Comparison of ENCODE assay signal across 7 mouse cellular contexts in the genomic region with DNA sequence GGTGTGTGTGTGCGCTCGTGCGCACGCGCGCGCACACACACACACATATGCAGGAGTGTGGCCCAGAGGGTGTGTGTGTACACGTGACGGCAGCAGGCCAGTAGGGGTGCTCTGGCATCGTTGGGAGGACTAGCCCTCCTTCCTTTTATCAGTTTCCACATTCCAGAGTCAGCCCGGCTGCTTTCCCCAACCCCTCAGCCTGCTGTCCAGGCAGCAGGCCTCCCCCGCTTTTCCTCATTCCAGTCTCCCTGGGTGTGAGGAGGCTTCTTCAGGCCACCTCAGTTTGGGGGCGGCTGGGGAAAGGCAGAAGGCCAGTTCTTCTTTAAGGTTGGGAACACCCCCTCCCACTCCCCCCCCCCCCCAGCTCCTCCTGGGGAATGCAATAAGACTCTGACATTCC. TPM values are rescaled to one million over a fixed set of nuclear protein-coding genes. Genes with fewer than 3 reads are reported as not detected.
A peak's percentile ranks its signal among the peaks of the same experiment; 100 is the strongest.
DNase-seq lines count a peak whose midpoint lies in the region; ATAC-seq and TF ChIP-seq lines count a peak whose summit lies in the region.

No protein-coding gene starts in this region.

- WGBS in embryonic facial prominence, embryonic 15.5 days, result 22% methylated on average over 13 of the region's 13 CpGs

- peak; percentile 22; the same call in 1 of the 2 replicates for ATAC-seq in embryonic facial prominence, embryonic 15.5 days (ENCODE audit: insufficient number of reproducible peaks, low FRiP score, low TSS enrichment, low read depth)
- ATAC-seq in inflammation-experienced regulatory T-cells, adult 6 months, result no peak

- peak overlapping the region; percentile 75 for H3K4me2 ChIP-seq in embryonic facial prominence, embryonic 15.5 days (replicated peaks)

- H3K9me3 ChIP-seq in embryonic facial prominence, embryonic 15.5 days (replicated peaks), result no peaks in the 10 kb centered on the region

- DNase-seq in brain, embryonic 14.5 days (ENCODE audit: low read depth), result peak; percentile 65
- peak; percentile 84 for DNase-seq in heart, postnatal 4 days
- DNase-seq in left cerebral cortex, adult 9 months (ENCODE audit: low spot score in 2 of 2), result peak; percentile 60 to 74
- peak; percentile 83 to 93 for DNase-seq in lung, postnatal 4 days
- DNase-seq in testis, postnatal 10 days (ENCODE audit: low spot score), result peak; percentile 82

- peak overlapping the region; percentile 12; the same call in 1 of the 2 replicates for H3K9ac ChIP-seq in embryonic facial prominence, embryonic 15.5 days

- H3K36me3 ChIP-seq in embryonic facial prominence, embryonic 15.5 days, result 0 out of 2 replicates have a peak, but pooled peaks cover 10% of the 10 kb centered on the region

- H3K27me3 ChIP-seq in embryonic facial prominence, embryonic 15.5 days, result no peaks in the 10 kb centered on the region

- H3K4me1 ChIP-seq in embryonic facial prominence, embryonic 15.5 days, result peaks cover 67% of the 10 kb centered on the region

- TF ChIP-seq CTCF in brain, embryonic 14.5 days (IDR thresholded peaks at IDR 0.05; ENCODE audit: borderline replicate concordance, extremely low read depth, insufficient read depth, insufficient read length), result no peak

- peak overlapping the region; percentile 90 for H3K27ac ChIP-seq in embryonic facial prominence, embryonic 15.5 days (replicated peaks)

- peak overlapping the region; percentile 79 for H3K4me3 ChIP-seq in embryonic facial prominence, embryonic 15.5 days (replicated peaks)

- TF ChIP-seq POLR2A in brain, embryonic 14.5 days (IDR thresholded peaks at IDR 0.05; ENCODE audit: borderline replicate concordance, extremely low read depth, insufficient read depth, insufficient read length, poor library complexity, severe bottlenecking), result no peak

RNA-seq across cellular contexts. Expression of a gene that starts 2.4 kb away (rescaled TPM):
- 23.5 and 28.7 TPM in 2 replicates for polyA plus RNA-seq in brain, embryonic 14.5 days (2012; rRNA removed)
- polyA plus RNA-seq in embryonic facial prominence, embryonic 15.5 days (2015; fragmentation: Nextera tagmentation; extraction: Ambion mirVana), result 61.2 and 62.6 TPM in 2 replicates
- total RNA-seq in heart, postnatal 4 days (2021), result 10 to 100 TPM; 82.7 to 84.7 TPM
- polyA plus RNA-seq in inflammation-experienced regulatory T-cells, adult 6 months (2017; shearing (Covaris generic)), result 10 to 100 TPM; 21.1 to 28.7 (median 25.3) TPM

RNA-seq across cellular contexts. Expression of a gene that starts 2.4 kb away (rescaled TPM):
- polyA plus RNA-seq in brain, embryonic 14.5 days (2012; rRNA removed), result 6.9 and 9.9 TPM in 2 replicates
- polyA plus RNA-seq in embryonic facial prominence, embryonic 15.5 days (2015; fragmentation: Nextera tagmentation; extraction: Ambion mirVana), result 33.7 and 36.8 TPM in 2 replicates
- total RNA-seq in heart, postnatal 4 days (2021), result 10 to 100 TPM; 17.7 to 18.2 TPM
- polyA plus RNA-seq in inflammation-experienced regulatory T-cells, adult 6 months (2017; shearing (Covaris generic)), result 1 to 10 TPM in 1 of 3 experiments, under 1 TPM in 2; 0.78 to 1.6 (median 0.84) TPM

RNA-seq across cellular contexts. Expression of a gene that starts 17.4 kb away (rescaled TPM):
- 121 and 169 TPM in 2 replicates for polyA plus RNA-seq in brain, embryonic 14.5 days (2012; rRNA removed)
- polyA plus RNA-seq in embryonic facial prominence, embryonic 15.5 days (2015; fragmentation: Nextera tagmentation; extraction: Ambion mirVana), result 83.4 and 107 TPM in 2 replicates
- 10 to 100 TPM; 89.5 to 92.6 TPM for total RNA-seq in heart, postnatal 4 days (2021)
- polyA plus RNA-seq in inflammation-experienced regulatory T-cells, adult 6 months (2017; shearing (Covaris generic)), result 10 to 100 TPM; 17.3 to 41.9 (median 31.7) TPM

RNA-seq across cellular contexts. Expression of a gene that starts 37.4 kb away (rescaled TPM):
- polyA plus RNA-seq in brain, embryonic 14.5 days (2012; rRNA removed), result 64.0 and 68.8 TPM in 2 replicates
- polyA plus RNA-seq in embryonic facial prominence, embryonic 15.5 days (2015; fragmentation: Nextera tagmentation; extraction: Ambion mirVana), result 17.2 and 21.4 TPM in 2 replicates
- 10 to 100 TPM; 24.1 to 26.5 TPM for total RNA-seq in heart, postnatal 4 days (2021)
- polyA plus RNA-seq in inflammation-experienced regulatory T-cells, adult 6 months (2017; shearing (Covaris generic)), result 100 to 1,000 TPM in 2 of 3 experiments, 10 to 100 TPM in 1; 94.9 to 137 (median 111) TPM

RNA-seq across cellular contexts. Expression of a gene that starts 47.7 kb away (rescaled TPM):
- polyA plus RNA-seq in brain, embryonic 14.5 days (2012; rRNA removed), result 41.8 and 45.4 TPM in 2 replicates
- 33.2 and 33.4 TPM in 2 replicates for polyA plus RNA-seq in embryonic facial prominence, embryonic 15.5 days (2015; fragmentation: Nextera tagmentation; extraction: Ambion mirVana)
- 10 to 100 TPM; 35.3 to 43.8 TPM for total RNA-seq in heart, postnatal 4 days (2021)
- polyA plus RNA-seq in inflammation-experienced regulatory T-cells, adult 6 months (2017; shearing (Covaris generic)), result under 1 TPM; 0.15 to 0.36 (median 0.16) TPM
